Mouse (Mus musculus) embryonic fibroblast, embryonic 13.5 days (primary cell): ENCODE data around the gene Sec13.

ENCODE experiments used
- CTCF ChIP-seq: IDR thresholded peaks from 2 replicates; pipeline ENCODE4 v1.5.1; 2011; ENCODE audit warnings: mild to moderate bottlenecking, control low read depth, low read length, moderate library complexity, borderline replicate concordance; ENCODE audit not compliant: insufficient read depth
- POLR2A ChIP-seq: IDR thresholded peaks from 2 replicates; pipeline ENCODE4 v1.6.1; 2011; ENCODE audit warnings: low read depth, mild to moderate bottlenecking, control low read depth, low read length, moderate library complexity

DNA sequence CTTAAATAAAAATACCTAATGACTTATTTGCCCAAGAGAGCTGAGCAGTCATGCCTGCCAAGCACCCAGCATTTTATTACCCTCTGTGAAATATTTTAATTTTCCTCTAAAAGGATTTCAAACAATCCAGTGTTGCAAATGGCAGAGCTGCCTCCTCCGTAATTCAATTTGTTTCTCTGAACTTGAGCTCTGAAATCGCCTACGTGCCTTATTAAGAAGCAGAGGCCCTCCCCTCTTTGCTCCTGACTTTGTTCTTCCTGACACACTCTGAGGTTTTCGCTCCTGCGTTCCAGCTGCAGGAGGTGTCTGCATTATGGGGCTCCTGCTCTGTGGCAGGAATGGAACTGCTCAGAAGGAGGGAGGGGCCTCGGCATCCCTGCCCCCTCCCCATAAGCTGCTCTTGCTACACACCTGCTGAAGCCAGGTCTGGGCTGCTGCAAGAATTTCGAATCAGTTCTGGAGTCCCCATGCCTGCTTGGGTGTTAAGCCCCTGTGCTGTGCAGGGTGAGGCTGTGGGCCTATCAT, 37.7 kb upstream of the Sec13 start:
- TF ChIP-seq POLR2A, result no peak
- TF ChIP-seq CTCF, result no peak
